Mouse (Mus musculus): ENCODE results near the gene Cdc42ep5.

GRCm38 (mm10) chr7:4126992-4127785 is 37.5 kb downstream of the Cdc42ep5 start:
- TF ChIP-seq CTCF (IDR thresholded peaks at IDR 0.05; ENCODE audit: borderline replicate concordance, insufficient read depth, low read length) (no peak), POLR2A (IDR thresholded peaks at IDR 0.05; ENCODE audit: low read depth, low read length) (no peak)

All from embryonic fibroblast, embryonic 13.5 days (primary cell).